Mouse (Mus musculus): ENCODE results near the gene Pkdcc. TPM values are rescaled to one million over a fixed set of nuclear protein-coding genes. Genes with fewer than 3 reads are reported as not detected.

The Pkdcc gene
- polyA plus RNA-seq, 1 experiment: 42.6 TPM

- TF ChIP-seq CTCF (conservative IDR thresholded peaks at IDR 0.05; ENCODE audit: insufficient read depth, insufficient read length, low read depth, low read length): no peak
- no peak for TF ChIP-seq POLR2A (IDR thresholded peaks at IDR 0.05; ENCODE audit: low read depth, low read length)
- Histone ChIP-seq H3K36me3 (ENCODE audit: control insufficient read depth, insufficient read depth, low read length) (no peaks in the 10 kb centered on the region), H3K27me3 (replicated peaks; ENCODE audit: control insufficient read depth, insufficient read depth, low read length) (no peaks in the 10 kb centered on the region), H3K27ac (ENCODE audit: insufficient read depth, low read depth, low read length) (no peak overlapping the region), H3K4me1 (ENCODE audit: control insufficient read depth, insufficient read depth, low read length) (0 out of 2 replicates have a peak, but pooled peaks cover 6% of the 10 kb centered on the region), H3K4me3 (ENCODE audit: insufficient read depth, low read depth, low read length) (no peak overlapping the region)
- 90% methylated on average over 5 of the region's 5 CpGs for WGBS
- no peak for DNase-seq
These were observed 14.6 kb upstream of the Pkdcc start for GRCm38 (mm10) chr17:83200469-83200868.

- no peak for TF ChIP-seq POLR2A (IDR thresholded peaks at IDR 0.05; ENCODE audit: low read depth, low read length)
- no peak for TF ChIP-seq CTCF (conservative IDR thresholded peaks at IDR 0.05; ENCODE audit: insufficient read depth, insufficient read length, low read depth, low read length)
- H3K27me3 ChIP-seq (replicated peaks; ENCODE audit: control insufficient read depth, insufficient read depth, low read length): no peaks in the 10 kb centered on the region
- 41% methylated on average over 6 of the region's 6 CpGs for WGBS
- no peaks in the 10 kb centered on the region for H3K36me3 ChIP-seq (ENCODE audit: control insufficient read depth, insufficient read depth, low read length)
- no peak overlapping the region for H3K4me3 ChIP-seq (ENCODE audit: insufficient read depth, low read depth, low read length)
- H3K4me1 ChIP-seq (ENCODE audit: control insufficient read depth, insufficient read depth, low read length): 0 out of 2 replicates have a peak, but pooled peaks cover 6% of the 10 kb centered on the region
- DNase-seq: no peak
- no peak overlapping the region for H3K27ac ChIP-seq (ENCODE audit: insufficient read depth, low read depth, low read length)
These were observed 13.8 kb upstream of the Pkdcc start for GRCm38 (mm10) chr17:83201257-83201656.

GRCm38 (mm10) chr17:83203692-83204383 is 11.3 kb upstream of the Pkdcc start:
- 0 out of 2 replicates have a peak, but pooled peaks cover 6% of the 10 kb centered on the region for H3K4me1 ChIP-seq (ENCODE audit: control insufficient read depth, insufficient read depth, low read length)
- H3K36me3 ChIP-seq (ENCODE audit: control insufficient read depth, insufficient read depth, low read length): no peaks in the 10 kb centered on the region
- WGBS: 54% methylated on average over 8 of the region's 8 CpGs
- no peak overlapping the region for H3K27ac ChIP-seq (ENCODE audit: insufficient read depth, low read depth, low read length)
- no peak for DNase-seq
- H3K4me3 ChIP-seq (ENCODE audit: insufficient read depth, low read depth, low read length): no peak overlapping the region
- TF ChIP-seq CTCF (conservative IDR thresholded peaks at IDR 0.05; ENCODE audit: insufficient read depth, insufficient read length, low read depth, low read length): no peak
- no peak for TF ChIP-seq POLR2A (IDR thresholded peaks at IDR 0.05; ENCODE audit: low read depth, low read length)
- no peaks in the 10 kb centered on the region for H3K27me3 ChIP-seq (replicated peaks; ENCODE audit: control insufficient read depth, insufficient read depth, low read length)

GRCm38 (mm10) chr17:83207296-83207695 is 7.8 kb upstream of the Pkdcc start:
- H3K4me3 ChIP-seq (ENCODE audit: insufficient read depth, low read depth, low read length): no peak overlapping the region
- WGBS: 91% methylated on average over 3 of the region's 3 CpGs
- TF ChIP-seq CTCF (conservative IDR thresholded peaks at IDR 0.05; ENCODE audit: insufficient read depth, insufficient read length, low read depth, low read length): no peak
- TF ChIP-seq POLR2A (IDR thresholded peaks at IDR 0.05; ENCODE audit: low read depth, low read length): no peak
- no peaks in the 10 kb centered on the region for H3K4me1 ChIP-seq (ENCODE audit: control insufficient read depth, insufficient read depth, low read length)
- H3K27ac ChIP-seq (ENCODE audit: insufficient read depth, low read depth, low read length): no peak overlapping the region
- H3K27me3 ChIP-seq (replicated peaks; ENCODE audit: control insufficient read depth, insufficient read depth, low read length): no peaks in the 10 kb centered on the region
- H3K36me3 ChIP-seq (ENCODE audit: control insufficient read depth, insufficient read depth, low read length): no peaks in the 10 kb centered on the region
- DNase-seq: no peak

GRCm38 (mm10) chr17:83208455-83208854 is 6.6 kb upstream of the Pkdcc start:
- 64% methylated on average over 2 of the region's 2 CpGs for WGBS
- Histone ChIP-seq H3K27me3 (replicated peaks; ENCODE audit: control insufficient read depth, insufficient read depth, low read length) (no peaks in the 10 kb centered on the region), H3K4me1 (ENCODE audit: control insufficient read depth, insufficient read depth, low read length) (no peaks in the 10 kb centered on the region), H3K36me3 (ENCODE audit: control insufficient read depth, insufficient read depth, low read length) (no peaks in the 10 kb centered on the region), H3K27ac (ENCODE audit: insufficient read depth, low read depth, low read length) (no peak overlapping the region), H3K4me3 (ENCODE audit: insufficient read depth, low read depth, low read length) (no peak overlapping the region)
- DNase-seq: no peak
- no peak for TF ChIP-seq POLR2A (IDR thresholded peaks at IDR 0.05; ENCODE audit: low read depth, low read length)
- no peak for TF ChIP-seq CTCF (conservative IDR thresholded peaks at IDR 0.05; ENCODE audit: insufficient read depth, insufficient read length, low read depth, low read length)

GRCm38 (mm10) chr17:83210531-83210930 is 4.6 kb upstream of the Pkdcc start:
- no peaks in the 10 kb centered on the region for H3K27me3 ChIP-seq (replicated peaks; ENCODE audit: control insufficient read depth, insufficient read depth, low read length)
- 88% methylated on average over 5 of the region's 5 CpGs for WGBS
- TF ChIP-seq CTCF (conservative IDR thresholded peaks at IDR 0.05; ENCODE audit: insufficient read depth, insufficient read length, low read depth, low read length): no peak
- no peak for TF ChIP-seq POLR2A (IDR thresholded peaks at IDR 0.05; ENCODE audit: low read depth, low read length)
- no peak overlapping the region for H3K4me3 ChIP-seq (ENCODE audit: insufficient read depth, low read depth, low read length)
- no peak overlapping the region for H3K27ac ChIP-seq (ENCODE audit: insufficient read depth, low read depth, low read length)
- DNase-seq: no peak
- H3K4me1 ChIP-seq (ENCODE audit: control insufficient read depth, insufficient read depth, low read length): no peaks in the 10 kb centered on the region
- no peaks in the 10 kb centered on the region for H3K36me3 ChIP-seq (ENCODE audit: control insufficient read depth, insufficient read depth, low read length)

- TF ChIP-seq CTCF (conservative IDR thresholded peaks at IDR 0.05; ENCODE audit: insufficient read depth, insufficient read length, low read depth, low read length): no peak
- TF ChIP-seq POLR2A (IDR thresholded peaks at IDR 0.05; ENCODE audit: low read depth, low read length): no peak
- Histone ChIP-seq H3K27ac (ENCODE audit: insufficient read depth, low read depth, low read length) (no peak overlapping the region), H3K27me3 (replicated peaks; ENCODE audit: control insufficient read depth, insufficient read depth, low read length) (no peaks in the 10 kb centered on the region), H3K4me3 (ENCODE audit: insufficient read depth, low read depth, low read length) (no peak overlapping the region), H3K36me3 (ENCODE audit: control insufficient read depth, insufficient read depth, low read length) (no peaks in the 10 kb centered on the region), H3K4me1 (ENCODE audit: control insufficient read depth, insufficient read depth, low read length) (no peaks in the 10 kb centered on the region)
- no peak for DNase-seq
- 95% methylated on average over 10 of the region's 10 CpGs for WGBS
These were observed 3.9 kb upstream of the Pkdcc start for GRCm38 (mm10) chr17:83211196-83211595.
